Mouse (Mus musculus): ENCODE data around the gene Plbd2.

GRCm38 (mm10) chr5:120492437-120492836 lies 11.0 kb downstream of the Plbd2 start:
- no peak for TF ChIP-seq CTCF (IDR thresholded peaks at IDR 0.05; ENCODE audit: extremely low read depth, insufficient read depth, insufficient read length, insufficient replicate concordance)
- no peak for TF ChIP-seq POLR2A (IDR thresholded peaks at IDR 0.05; ENCODE audit: low read depth, low read length)
